Mouse (Mus musculus) cortical plate, adult 2 months (tissue): ENCODE data around the gene Rsph9. TPM values are rescaled to one million over a fixed set of nuclear protein-coding genes. Genes with fewer than 3 reads are reported as not detected.
A peak's percentile ranks its signal among the peaks of the same experiment; 100 is the strongest.

Source experiments
- H3K27ac ChIP-seq: fragments of 200-500 bp; 2 replicates; pipeline ENCODE4 v1.5.1; 2012; ENCODE audit warnings: low read length, control low read depth, inconsistent platforms; ENCODE audit not compliant: insufficient read depth
- H3K4me1 ChIP-seq: fragments of 200-500 bp; 2 replicates; pipeline ENCODE4 v1.6.1; 2011; ENCODE audit warnings: low read length; ENCODE audit not compliant: control insufficient read depth, insufficient read depth
- H3K4me3 ChIP-seq: fragments of 200-500 bp; 2 replicates; pipeline ENCODE4 v1.5.1; 2011; ENCODE audit warnings: mild to moderate bottlenecking, low read length, control low read depth; ENCODE audit not compliant: insufficient read depth
- CTCF ChIP-seq: fragments of 200-500 bp; IDR thresholded peaks from 2 replicates; pipeline ENCODE4 v1.5.1; 2011; ENCODE audit warnings: mild to moderate bottlenecking, control low read depth, low read length; ENCODE audit not compliant: insufficient read depth; ENCODE audit errors: extremely low read depth
- POLR2A ChIP-seq: fragments of 200-500 bp; IDR thresholded peaks from 2 replicates; pipeline ENCODE4 v1.6.1; 2011; ENCODE audit warnings: mild to moderate bottlenecking, low read length, control low read depth; ENCODE audit not compliant: insufficient read depth; ENCODE audit errors: extremely low read depth
- polyA plus RNA-seq: library from polyadenylated mRNA; depleted of rRNA; stranded (reverse); fragments of >200 nt; gene quantifications from 2 replicates; pipeline ENCODE4 v1.2.3, GENCODE M21; 2012; rRNA removed

The Rsph9 gene
- polyA plus RNA-seq = 27.3 and 29.9 TPM in 2 replicates

GRCm38 (mm10) chr17:46143578-46144423, at the start of gene Rsph9:
Rsph9 (minus strand) TSS chr17:46144216.
- H3K4me1 ChIP-seq = no peaks in the 10 kb centered on the region; the same call in 1 of the 2 replicates
- TF ChIP-seq POLR2A = peak; percentile 68; the same call in 1 of the 2 replicates
- no peak for TF ChIP-seq CTCF
- H3K27ac ChIP-seq = no peak within 1 kb of the TSS
- peak within 1 kb of the TSS; percentile 76 for H3K4me3 ChIP-seq

GRCm38 (mm10) chr17:46188829-46189228, 44.8 kb upstream of the Rsph9 start:
- no peak overlapping the region for H3K4me3 ChIP-seq
- TF ChIP-seq POLR2A (no peak), CTCF (no peak)
- no peak overlapping the region for H3K27ac ChIP-seq
- H3K4me1 ChIP-seq = no peaks in the 10 kb centered on the region

- Histone ChIP-seq H3K4me3 (no peak overlapping the region), H3K27ac (no peak overlapping the region), H3K4me1 (no peaks in the 10 kb centered on the region)
- TF ChIP-seq POLR2A (no peak), CTCF (peak; percentile 15; the same call in 1 of the 2 replicates)
These were observed 38.3 kb upstream of the Rsph9 start for GRCm38 (mm10) chr17:46182273-46182672.

- H3K27ac ChIP-seq = no peak overlapping the region
- TF ChIP-seq CTCF = peak; percentile 62
- TF ChIP-seq POLR2A = no peak
- H3K4me3 ChIP-seq = no peak overlapping the region
- H3K4me1 ChIP-seq = no peaks in the 10 kb centered on the region
These were observed 26.5 kb upstream of the Rsph9 start for GRCm38 (mm10) chr17:46170538-46170937.

- 0 out of 2 replicates have a peak overlapping the region, but pooled peaks have one; percentile 17 for H3K27ac ChIP-seq
- H3K4me1 ChIP-seq = no peaks in the 10 kb centered on the region
These were observed 24.8 kb upstream of the Rsph9 start for GRCm38 (mm10) chr17:46168768-46169167.

GRCm38 (mm10) chr17:46168318-46168717, 24.3 kb upstream of the Rsph9 start:
- Histone ChIP-seq H3K4me1 (no peaks in the 10 kb centered on the region), H3K4me3 (no peak overlapping the region), H3K27ac (no peak overlapping the region)
- TF ChIP-seq CTCF = no peak
- TF ChIP-seq POLR2A = no peak

More at GRCm38 (mm10) chr17:46168768-46169167, 24.8 kb upstream of the Rsph9 start:
- TF ChIP-seq CTCF = no peak
- no peak for TF ChIP-seq POLR2A
- H3K4me3 ChIP-seq = no peak overlapping the region

GRCm38 (mm10) chr17:46167014-46167413, 23.0 kb upstream of the Rsph9 start:
- Histone ChIP-seq H3K27ac (no peak overlapping the region), H3K4me3 (no peak overlapping the region)
- no peak for TF ChIP-seq POLR2A
- 0 out of 2 replicates have a peak, but pooled peaks have one; percentile 20 for TF ChIP-seq CTCF

GRCm38 (mm10) chr17:46166270-46166669, 22.3 kb upstream of the Rsph9 start:
- no peaks in the 10 kb centered on the region for H3K4me1 ChIP-seq
- no peak for TF ChIP-seq POLR2A
- TF ChIP-seq CTCF = no peak
- H3K27ac ChIP-seq = no peak overlapping the region
- H3K4me3 ChIP-seq = no peak overlapping the region

More at GRCm38 (mm10) chr17:46167014-46167413, 23.0 kb upstream of the Rsph9 start:
- no peaks in the 10 kb centered on the region for H3K4me1 ChIP-seq

- no peak for TF ChIP-seq POLR2A
- no peak for TF ChIP-seq CTCF
- no peaks in the 10 kb centered on the region for H3K4me1 ChIP-seq
- H3K27ac ChIP-seq = no peak overlapping the region
- H3K4me3 ChIP-seq = no peak overlapping the region
These were observed 21.4 kb upstream of the Rsph9 start for GRCm38 (mm10) chr17:46165460-46165859.

GRCm38 (mm10) chr17:46164791-46165190, 20.8 kb upstream of the Rsph9 start:
- no peak for TF ChIP-seq POLR2A
- TF ChIP-seq CTCF = no peak
- no peaks in the 10 kb centered on the region; the same call in 1 of the 2 replicates for H3K4me1 ChIP-seq
- no peak overlapping the region for H3K27ac ChIP-seq
- no peak overlapping the region for H3K4me3 ChIP-seq
